Mouse (Mus musculus) mature B cell (primary cell): Measurements from ENCODE around the gene Ubtd1.
"Not testable (repeated sequence)": the region's sequence is repeated elsewhere in the genome, so short reads cannot be mapped to it uniquely, and the experiment has no call there.

Experiments
- in situ Hi-C: fragments of 300-500 bp; cut with MboI; formaldehyde crosslinking; loops from 2 replicates; pipeline ENCODE4 v1.14.3; 2019

The Ubtd1 gene

DNA sequence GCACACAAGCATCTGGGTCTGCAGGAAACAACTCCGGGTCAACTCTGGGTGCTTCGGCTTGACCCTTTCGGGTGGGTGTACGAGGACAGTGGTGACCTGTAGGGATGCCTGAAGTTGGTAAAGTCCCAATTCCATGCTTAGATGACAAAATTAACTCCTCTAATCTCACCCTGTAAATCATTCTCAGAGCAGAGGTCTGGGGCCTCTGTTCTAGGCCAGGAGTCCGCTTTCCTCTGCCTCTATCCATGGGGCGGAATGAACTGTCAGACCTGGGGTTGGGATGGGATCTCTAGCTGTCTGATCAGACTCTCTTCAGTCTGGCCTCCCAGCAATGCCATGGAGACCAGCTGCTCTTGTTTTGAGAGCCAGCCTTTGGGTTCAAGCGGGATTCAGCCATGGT lies 79.9 kb downstream of the Ubtd1 start:
- in situ Hi-C loops: no loop called here

DNA sequence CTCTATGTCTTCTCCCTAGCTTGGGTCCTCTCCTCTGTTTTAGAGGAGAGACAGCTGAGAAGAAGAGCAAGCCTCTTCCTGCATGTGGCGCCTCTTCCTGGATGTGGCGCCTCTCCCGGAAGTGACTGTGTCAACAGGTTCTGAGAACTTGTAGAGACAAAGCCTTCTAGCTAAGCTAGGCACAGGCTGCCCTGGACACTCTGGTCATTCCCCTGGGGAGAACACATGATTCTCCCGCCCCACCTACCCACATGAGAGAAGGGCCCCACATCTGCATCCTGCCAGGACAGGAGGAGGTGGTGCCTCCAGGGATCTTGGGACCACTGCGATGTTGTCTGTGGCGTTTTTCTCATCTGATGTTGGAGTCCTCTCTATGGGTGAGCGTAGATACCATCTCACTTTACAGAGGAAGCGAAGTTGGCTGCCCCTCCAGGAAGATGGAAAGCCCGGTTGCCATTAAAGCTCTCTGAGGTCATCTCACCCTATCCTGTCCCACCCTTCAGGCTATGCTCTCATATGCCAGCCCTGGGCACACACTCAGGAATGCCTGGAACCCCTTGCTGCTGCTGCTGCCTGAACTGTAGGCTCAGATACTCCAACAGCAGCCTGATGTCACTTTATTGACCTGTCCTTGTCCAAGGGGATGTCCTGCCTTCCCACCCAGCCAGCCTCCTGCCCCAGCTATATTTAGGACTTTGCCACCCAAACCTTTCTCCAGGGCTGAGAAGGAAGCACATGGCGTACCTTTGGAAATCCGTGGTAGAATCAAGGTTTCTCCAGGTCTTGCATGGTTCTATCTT lies 87.1 kb downstream of the Ubtd1 start:
- in situ Hi-C loops: no loop called here

DNA sequence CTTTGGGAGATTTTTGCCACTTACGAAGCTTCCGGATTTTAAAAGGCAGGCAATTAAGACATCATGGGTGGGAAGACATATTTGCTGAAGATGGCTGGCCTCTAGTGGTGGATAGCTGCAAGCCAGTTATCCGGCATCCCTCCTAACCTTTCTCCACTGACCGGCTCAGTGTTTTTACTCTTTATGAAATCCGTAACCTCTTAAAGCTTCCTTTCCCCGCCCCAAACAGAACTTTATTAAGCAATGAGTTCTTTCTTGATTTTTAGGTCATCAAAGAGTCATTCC lies 87.6 kb downstream of the Ubtd1 start:
- in situ Hi-C loops: no loop called here

DNA sequence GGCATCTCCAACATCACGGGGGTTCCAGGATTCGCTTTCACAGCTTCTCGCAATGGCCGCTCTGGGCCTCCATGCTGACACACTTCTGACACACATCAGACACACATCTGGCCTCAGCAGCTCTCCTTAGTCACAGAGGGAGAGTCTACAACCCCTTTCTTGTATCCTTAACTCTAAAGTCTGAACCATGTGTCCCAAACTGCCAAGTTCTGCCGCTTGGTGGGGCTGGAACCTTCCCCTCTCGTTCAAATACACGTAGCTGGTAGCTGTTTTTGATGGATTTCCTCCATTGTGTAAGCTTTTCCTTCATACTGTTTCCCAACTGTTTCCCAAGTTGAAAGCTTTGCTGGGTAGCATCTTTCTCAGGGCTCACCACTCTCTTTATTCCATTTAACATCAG lies 89.7 kb downstream of the Ubtd1 start:
- in situ Hi-C loops: no loop called here

DNA sequence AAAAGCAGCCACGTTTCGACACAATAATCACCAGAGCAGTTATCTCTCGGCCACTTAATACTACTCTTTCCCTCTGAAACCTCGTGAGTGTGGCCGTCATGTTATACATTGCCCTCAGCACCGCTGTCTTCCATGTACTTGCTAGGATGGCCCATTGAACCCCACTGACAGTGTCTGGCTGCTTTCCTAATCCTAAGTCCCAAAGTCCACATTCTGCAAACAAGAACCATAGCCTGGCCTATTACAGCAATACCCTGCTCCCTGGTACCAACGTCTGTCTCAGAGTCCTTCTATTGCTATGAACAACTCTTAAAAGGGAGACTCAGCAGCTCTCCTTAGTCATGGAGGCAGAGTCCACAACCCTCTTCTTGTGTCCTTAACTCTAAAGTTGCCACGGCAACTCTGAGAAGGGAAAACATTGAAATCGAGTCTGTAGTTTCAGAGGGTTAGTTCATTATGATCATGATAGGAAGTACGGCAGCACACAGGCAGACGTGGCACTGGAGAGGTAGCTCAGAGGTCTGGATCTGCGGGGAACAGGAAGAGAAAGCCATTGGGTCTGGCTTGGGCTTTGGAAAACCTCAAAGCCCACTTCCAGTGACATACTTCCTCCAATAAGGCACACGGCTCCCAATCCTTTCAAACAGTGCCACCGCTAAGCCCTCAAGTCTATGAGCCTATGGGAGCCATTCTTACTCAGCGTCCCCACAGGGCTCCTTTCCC lies 90.5 kb downstream of the Ubtd1 start:
- in situ Hi-C loops: no loop called here

DNA sequence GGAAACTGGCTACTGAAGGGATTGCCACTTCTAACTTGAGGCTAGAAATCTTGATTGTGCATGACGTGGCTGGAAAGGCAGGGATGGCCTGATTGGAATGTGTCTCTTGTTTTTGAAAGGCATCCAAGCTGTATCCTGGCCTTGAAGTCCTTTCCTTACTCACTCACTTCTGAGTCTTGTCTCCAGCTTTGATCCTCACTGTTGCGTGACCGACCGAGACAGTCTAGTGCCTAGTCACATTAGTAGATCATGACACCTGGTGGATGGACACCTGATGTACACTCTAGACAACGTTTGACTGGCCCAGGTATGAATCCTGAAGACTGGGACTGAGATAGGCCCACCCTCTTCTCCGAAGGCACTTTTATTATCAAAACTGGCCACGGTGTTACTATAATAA lies 91.2 kb downstream of the Ubtd1 start:
- in situ Hi-C loops: no loop called here

DNA sequence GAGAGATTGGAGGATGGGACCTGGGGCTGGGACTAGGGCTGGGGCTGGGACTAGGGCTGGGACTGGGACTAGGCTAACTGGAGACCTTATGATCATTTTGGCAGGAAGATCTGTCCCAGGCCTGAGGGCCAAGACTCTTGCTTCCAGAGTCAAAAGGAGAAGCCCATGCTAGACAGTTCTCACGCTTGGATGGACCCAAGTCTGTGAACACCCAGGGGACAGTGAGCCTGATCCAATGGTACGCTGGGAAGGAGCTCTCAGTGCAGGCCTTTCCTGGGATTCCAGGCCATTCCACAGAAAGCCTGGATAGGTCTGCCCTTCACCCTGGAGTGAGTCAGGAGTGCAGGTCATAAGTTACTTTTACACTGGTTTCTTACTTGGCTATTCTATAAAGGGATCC lies 93.5 kb downstream of the Ubtd1 start:
- in situ Hi-C loops: no loop called here

DNA sequence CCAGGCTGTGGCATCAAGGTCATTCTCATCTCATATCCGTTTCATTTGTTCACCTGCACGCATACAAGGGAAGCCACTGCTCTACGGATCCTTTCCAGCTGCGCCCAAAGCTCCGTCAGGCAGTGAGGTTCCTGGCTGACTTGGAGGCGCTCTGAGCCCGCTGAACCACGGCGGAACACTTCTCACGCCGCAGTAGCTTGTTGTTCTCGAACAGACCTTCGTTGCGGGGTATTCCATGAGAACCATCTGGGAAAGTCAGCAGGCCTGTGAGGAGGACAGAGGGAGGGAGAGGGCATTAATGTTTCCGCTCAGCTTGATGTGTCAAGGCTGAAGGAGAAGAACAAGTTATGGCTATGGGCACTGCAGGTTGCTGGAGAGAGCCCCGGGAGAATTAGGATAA lies 94.4 kb downstream of the Ubtd1 start:
- in situ Hi-C loops: no loop called here

DNA sequence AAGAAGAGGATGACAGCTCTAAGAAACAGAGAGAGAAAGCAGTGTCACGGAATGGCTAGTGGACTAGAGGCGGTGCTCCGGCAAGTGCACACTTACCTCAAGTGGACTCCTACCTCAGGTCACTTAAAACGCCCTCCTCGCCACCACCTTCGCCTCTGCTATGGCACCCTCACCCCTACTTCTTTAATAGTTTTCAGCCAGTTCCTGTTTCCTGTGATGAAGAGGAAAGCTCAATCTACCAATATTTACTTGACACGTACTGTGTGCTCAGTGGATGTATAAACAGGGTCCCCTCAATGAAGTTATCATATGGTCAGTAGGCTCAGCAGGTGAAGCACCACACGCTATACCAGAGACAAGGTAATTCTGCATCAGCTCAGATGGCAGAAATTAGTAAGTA lies 97.0 kb downstream of the Ubtd1 start:
- in situ Hi-C loops: no loop called here

DNA sequence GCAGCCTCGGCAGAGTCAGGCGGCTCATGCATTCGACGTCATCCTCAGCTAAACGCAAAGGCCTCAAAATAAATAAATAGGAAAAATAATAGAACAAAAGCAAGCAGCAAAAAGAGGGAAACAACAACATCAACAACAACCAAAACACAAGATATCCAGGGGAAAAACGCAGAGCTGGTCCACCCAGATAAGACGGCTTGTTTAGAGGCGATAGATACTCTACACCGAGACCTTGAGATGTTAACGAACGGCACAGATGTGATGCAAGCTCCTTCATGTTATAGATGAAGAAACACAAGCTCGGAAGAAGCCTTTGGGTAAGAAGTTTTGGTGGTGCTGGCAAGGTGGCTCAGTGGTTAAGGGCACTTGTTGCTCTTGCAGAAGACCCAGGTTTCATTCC lies 97.4 kb downstream of the Ubtd1 start:
- in situ Hi-C loops: no loop called here

DNA sequence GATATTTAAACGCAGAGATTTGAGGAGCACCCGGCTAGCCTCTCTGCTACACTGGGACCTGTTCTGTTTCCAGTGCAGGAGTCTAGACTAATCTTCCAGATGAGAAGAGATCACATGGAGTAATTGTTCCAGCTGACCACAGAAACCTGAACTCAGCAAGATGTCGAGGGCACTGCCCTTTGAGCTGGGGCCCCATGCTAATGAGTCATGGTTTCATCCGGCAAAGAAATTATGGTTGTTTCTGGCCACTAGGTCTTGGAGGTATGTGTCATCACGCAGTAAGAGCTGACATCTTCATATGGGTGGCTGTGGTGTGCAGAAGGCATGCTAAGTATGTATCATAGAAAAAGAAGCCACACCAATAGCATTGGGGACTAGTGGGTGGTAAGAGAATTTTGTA lies 98.4 kb downstream of the Ubtd1 start:
- in situ Hi-C loops: no loop called here

DNA sequence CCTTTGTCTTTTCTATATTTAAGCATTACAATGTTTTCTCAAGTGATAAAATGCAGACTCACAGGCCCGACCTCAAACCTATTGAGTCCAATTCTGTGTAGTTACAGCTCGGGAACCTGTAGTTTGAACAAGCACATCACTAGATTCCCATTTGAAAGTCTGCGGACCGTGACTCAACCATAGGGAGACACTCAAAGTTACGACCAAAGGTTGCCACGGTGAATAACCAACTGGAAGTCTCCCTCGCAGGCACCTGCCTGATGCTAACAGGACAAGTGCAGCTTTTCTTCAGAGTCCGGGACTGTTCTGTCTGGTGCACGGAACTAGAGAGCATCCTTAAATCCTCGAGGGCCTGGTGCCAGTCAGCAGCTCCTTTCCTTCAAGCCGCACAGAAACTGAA lies 98.9 kb downstream of the Ubtd1 start:
- in situ Hi-C loops: no loop called here

DNA sequence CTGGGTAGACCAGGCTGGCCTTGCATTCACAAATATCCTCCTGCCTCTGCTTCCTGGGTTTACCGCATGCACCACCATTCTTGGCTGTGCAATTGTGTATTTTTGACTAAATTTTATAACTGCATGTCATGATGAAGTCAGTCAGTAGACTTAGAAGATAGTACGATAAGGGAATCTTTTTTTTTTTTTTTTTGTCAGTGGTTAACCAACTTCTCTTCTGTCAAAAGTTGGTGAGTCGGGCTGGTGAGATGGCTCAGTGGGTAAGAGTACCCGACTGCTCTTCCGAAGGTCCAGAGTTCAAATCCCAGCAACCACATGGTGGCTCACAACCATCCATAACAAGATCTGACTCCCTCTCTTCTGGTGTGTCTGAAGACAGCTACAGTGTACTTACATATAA lies 100.0 kb downstream of the Ubtd1 start:
- in situ Hi-C loops: not testable (repeated sequence)
